Mouse (Mus musculus) thymus, postnatal 36 days (tissue): Measurements from ENCODE around the gene Slc35e2.
"Not testable (repeated sequence)": the region's sequence is repeated elsewhere in the genome, so short reads cannot be mapped to it uniquely, and the experiment has no call there.

ENCODE experiments used
- DNase-seq, 2 experiments: peaks; one replicate each; pipeline ENCODE4 v3.0.0; 2022; ENCODE audit warnings: mixed read lengths in 2 of 2

The Slc35e2 gene

DNA sequence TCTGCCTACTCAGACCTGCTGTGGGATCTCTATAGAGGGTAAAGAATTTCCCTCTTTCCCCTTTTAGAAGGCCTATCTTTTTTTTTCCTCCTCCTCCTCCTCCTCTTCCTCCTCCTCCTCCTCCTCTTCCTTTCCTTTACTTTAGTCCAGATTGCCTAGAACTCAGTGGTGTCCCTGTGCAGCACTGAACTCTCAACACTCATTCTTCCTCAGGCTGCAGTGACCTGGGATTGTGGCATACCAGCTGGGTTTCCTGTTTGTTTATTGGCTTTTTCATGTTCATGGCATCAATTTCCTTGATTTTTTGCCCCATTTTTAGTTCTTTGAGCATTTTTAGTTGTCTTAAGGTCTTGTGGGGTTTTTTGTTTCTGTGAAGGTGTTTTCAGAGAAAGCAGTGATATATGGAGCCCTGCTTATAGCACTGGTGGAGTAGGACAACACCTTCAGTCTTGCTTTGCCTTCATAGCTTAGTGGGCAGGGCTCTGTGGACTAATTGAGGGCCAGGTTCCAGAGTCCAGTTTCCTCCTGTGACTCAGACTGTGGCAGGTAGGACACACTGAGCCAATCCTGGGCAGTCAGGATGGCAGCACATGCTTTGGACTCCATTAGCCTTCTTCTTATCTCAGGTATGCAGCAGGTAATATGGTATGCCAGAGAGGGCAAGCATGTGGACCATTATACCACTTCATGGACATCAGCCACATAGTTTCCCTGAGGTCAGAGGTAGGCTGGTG lies 34.7 kb downstream of the Slc35e2 start:
- DNase-seq, result no peak

- no peak for DNase-seq
Measured at GRCm38 (mm10) chr4:155643531-155643930, 42.3 kb downstream of the Slc35e2 start.

- DNase-seq, result not testable (repeated sequence)
Measured at GRCm38 (mm10) chr4:155645308-155645707, 44.1 kb downstream of the Slc35e2 start, which contains the start of gene Gm10563. Gm10563 (minus strand) TSS chr4:155645408.

GRCm38 (mm10) chr4:155645721-155646120 lies 44.5 kb downstream of the Slc35e2 start:
- DNase-seq, result no peak

- DNase-seq, result no peak
Measured at GRCm38 (mm10) chr4:155649355-155649754, 48.1 kb downstream of the Slc35e2 start.

DNA sequence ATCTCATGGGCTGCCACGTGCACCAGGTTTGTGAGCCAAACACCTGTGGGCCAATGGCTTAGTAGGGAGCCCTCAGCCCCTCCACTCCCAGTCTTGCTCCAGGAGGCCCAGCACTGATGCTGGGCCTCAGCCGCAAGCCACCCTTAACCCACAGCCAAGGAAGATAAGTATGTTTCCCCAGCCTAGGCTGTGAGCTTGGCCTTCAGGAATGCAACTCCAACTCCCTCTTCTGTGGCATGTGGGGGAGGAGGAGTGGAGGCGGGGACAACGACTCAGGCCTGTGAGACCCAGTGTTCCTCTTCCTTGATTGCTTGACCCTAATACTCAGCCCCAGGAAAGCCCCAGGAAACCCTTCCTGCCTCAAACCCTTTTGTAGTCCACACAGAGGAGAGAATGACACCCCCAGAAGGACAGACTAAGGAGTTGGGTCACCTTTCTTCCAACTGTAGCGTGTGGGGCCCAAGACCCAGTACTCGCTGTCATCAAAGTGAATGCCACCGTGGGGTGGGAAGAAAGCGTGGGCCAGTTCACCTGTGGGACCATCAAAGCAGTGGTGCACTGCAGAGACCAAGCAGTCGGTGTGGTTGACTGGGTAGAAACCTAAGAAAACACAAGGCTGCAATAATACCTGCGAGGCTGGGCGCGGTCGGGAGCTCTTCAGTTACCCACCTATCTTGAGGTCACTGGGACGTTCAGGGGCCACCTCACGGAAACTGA lies 50.5 kb downstream of the Slc35e2 start:
- no peak for DNase-seq

DNA sequence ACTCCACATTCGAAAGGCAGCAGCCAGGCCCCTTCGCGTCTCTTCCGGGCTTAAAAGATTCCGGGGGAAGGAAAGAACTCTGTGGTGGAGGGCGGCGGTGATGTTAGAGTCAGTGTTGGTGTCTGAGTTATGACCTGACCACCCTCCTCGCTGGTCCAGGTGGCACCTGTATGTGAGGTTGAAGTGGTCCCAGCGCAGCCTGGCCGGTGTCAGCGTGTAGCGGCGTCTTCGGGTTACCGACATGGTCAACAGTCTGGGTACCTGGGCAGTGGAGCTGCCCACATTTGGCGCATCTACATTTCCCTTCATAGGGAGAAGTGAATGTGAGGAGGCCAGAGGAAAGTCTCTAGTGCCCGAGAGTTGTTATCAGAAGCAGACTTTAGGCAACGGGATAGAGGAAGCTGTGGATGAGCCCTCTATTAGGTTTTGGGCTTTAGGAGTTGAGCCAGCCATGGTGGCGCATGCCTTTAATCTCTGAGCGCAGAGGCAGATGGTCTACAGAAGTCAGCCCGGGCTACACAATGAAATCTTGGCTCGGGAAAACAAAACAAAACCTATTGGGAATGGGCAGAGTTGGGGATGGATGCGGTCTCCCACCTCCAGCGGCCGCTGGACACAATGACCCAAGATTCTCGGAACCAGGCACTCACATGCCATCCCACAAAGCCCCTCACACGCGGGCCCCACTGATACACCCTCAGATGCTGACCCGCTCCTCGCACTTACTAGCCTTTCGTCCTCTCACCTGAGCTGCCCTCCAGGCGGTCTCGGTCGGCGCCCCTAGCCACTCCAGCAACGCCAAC lies 51.3 kb downstream of the Slc35e2 start:
- DNase-seq, result no peak

GRCm38 (mm10) chr4:155653086-155653450 lies 51.9 kb downstream of the Slc35e2 start, which contains the start of gene Mmp23:
Mmp23 (minus strand) TSS chr4:155653384.
- DNase-seq, result peak in 1 of 2 experiments; percentile 19

DNA sequence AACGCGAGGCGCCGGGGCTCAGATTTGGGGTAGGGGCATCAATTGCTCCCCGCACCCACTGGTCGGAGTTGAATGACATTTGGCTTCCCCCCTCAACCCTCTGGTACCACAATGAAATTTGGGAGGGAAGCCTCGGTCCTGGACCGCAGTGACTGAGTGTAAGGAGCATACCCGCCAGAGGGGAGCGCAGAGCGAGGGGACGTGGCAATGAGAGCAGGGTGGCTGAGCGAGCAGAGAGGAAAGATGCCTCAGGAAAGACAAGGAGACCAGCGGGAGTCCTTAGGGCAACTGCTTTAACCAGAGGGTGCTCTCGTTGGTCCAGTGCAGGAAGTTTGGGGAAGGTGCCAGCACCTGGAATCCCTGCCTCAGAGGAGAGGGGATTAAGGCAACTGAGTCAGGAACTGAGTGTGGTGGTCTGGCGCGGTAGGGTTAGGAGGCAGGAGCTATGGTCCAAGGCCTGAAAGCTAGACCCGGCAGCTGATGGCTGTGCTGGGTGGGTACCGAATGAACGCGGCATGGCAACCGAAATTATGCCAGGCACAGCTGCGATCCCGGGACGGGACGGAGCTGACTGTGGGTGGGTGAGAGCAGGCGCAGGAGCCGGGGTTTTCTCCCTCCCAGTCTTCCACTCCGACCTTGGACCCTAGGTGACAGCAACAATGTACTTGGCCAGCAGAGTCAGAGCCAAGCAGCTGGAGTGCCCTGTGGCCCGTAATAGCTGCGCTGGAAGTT lies 52.4 kb downstream of the Slc35e2 start:
- DNase-seq, result peak in 1 of 2 experiments; percentile 12

- no peak for DNase-seq
Measured at GRCm38 (mm10) chr4:155654183-155654455, 52.9 kb downstream of the Slc35e2 start.

DNA sequence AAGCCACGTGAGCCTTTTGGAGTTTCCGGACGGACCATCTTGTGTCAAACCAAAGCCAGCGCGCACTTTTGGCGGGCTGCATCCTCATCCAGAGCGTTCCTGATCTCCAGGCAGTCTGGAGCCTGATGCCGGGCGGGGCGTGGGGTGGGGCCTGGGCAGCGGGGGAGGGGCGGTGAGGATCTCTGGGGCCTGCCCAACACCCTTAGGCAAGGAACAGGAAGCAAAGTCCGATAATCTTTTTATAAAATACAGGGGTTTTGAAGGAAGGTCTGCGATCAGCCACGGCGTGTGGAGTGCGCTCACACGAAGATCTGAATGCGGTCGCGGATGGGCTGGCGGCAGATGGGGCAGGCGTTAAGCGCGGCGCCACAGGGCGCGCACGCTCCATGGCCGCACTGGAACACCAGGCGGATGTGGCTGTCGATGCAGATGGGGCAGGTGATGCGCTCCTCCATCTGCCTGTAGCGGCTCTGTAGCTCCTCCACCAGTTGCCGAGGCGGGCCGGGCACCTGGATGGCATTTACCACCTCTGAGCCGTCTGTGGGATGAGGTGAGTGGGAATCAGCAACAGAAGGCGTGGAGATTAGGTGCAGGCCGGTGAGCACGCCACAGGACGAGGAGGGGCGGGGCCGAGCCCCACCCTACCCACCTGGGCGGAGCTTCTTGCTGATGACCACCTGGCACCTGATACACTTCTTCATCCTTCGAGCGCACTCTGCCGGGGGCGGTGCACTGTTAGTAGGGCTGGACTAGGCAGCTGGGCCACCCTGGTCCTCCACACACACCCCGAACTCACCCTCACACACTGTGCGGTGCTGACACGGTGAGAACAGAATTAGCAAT lies 53.5 kb downstream of the Slc35e2 start:
- DNase-seq, result peak; percentile 62 to 72

DNA sequence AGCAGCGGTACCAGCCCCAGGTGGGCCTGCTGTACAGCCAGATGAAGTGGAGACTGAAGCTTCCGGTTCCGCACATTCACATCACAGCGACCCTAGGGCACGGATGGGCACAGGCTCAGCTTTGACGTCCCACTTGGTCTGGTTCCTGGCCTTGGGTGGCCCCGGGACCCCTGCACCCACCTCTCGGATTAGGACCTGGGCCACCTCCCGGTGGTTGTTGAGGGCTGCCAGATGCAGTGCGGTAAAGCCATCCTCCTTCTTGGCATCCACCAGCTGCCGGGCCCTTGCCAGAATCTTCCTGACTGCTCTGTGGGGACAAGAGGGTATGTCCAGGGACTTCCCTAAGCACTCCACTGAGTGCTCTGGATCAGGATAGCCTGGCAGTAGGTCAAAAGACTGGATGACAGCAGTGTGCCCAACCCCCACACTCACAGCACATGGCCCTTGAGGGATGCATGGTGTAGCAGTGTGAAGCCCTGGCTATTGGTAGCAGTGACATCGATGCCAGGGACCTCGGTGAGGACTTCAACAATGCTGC lies 55.1 kb downstream of the Slc35e2 start:
- DNase-seq, result no peak

DNA sequence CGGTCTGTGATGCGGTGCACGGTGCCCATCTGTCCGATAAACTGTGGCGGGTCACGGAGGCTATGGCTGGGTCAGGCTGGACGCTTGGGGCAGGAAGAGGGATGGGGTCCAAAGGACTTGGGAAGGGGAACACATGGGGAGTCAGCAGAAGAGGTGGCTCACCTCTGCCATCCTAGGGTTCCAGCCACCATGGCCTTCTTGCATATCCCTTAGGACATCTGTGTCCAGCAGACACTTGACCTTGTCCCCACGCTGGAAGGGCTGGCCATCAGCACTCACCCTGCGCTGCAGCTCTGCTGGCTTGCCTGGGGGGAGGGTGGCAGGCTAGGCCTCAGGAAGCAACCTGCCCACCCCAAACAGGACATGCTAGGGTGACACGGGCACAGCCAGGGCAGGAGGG lies 57.7 kb downstream of the Slc35e2 start:
- no peak for DNase-seq

GRCm38 (mm10) chr4:155660641-155661040 lies 59.4 kb downstream of the Slc35e2 start:
- DNase-seq, result no peak

- DNase-seq, result no peak
Measured at GRCm38 (mm10) chr4:155666903-155667302, 65.7 kb downstream of the Slc35e2 start.

- DNase-seq, result peak; percentile 96 to 97
Measured at GRCm38 (mm10) chr4:155668689-155669597, 67.7 kb downstream of the Slc35e2 start, which contains the start of gene Mib2. Mib2 (minus strand) TSS chr4:155669198.

GRCm38 (mm10) chr4:155669598-155670075 lies 68.4 kb downstream of the Slc35e2 start:
- no peak for DNase-seq

- peak in 1 of 2 experiments; percentile 8 for DNase-seq
Measured at GRCm38 (mm10) chr4:155670236-155670635, 69.0 kb downstream of the Slc35e2 start.

DNA sequence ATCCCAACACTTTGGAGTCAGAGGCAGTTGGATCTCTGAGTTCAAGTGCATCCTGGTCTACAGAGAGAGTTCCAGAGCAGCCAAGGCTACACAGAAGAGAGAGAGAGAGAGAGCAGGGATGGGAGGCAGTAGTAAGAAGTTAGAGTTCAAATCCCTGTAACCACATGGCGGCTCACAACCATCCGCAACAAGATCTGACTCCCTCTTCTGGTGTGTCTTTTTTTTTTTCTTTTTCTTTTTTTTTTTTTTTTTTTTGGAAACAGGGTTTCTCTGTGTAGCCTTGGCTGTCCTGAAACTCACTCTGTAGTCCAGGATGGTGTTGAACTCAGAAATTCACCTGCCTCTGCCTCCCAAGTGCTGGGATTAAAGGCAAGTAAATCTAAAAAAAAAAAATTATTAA lies 70.9 kb downstream of the Slc35e2 start:
- DNase-seq, result no peak
